Mouse (Mus musculus) layer of hippocampus, adult 8-10 months (tissue): ENCODE data around the gene Morc2a. TPM values are rescaled to one million over a fixed set of nuclear protein-coding genes. Genes with fewer than 3 reads are reported as not detected.

Source experiments
- DNase-seq, 2 experiments: peaks; one replicate each; pipeline ENCODE4 v3.0.0; 2022; ENCODE audit warnings: low spot score in 2 of 2
- total RNA-seq, 4 experiments: library from RNA; stranded (reverse); gene quantifications; 2 replicates each; pipeline ENCODE4 v1.2.4; 2022

Morc2a gene
- total RNA-seq, 4 experiments from 2014 or later, result 36.6 to 49.3 (median 44.3) TPM

DNA sequence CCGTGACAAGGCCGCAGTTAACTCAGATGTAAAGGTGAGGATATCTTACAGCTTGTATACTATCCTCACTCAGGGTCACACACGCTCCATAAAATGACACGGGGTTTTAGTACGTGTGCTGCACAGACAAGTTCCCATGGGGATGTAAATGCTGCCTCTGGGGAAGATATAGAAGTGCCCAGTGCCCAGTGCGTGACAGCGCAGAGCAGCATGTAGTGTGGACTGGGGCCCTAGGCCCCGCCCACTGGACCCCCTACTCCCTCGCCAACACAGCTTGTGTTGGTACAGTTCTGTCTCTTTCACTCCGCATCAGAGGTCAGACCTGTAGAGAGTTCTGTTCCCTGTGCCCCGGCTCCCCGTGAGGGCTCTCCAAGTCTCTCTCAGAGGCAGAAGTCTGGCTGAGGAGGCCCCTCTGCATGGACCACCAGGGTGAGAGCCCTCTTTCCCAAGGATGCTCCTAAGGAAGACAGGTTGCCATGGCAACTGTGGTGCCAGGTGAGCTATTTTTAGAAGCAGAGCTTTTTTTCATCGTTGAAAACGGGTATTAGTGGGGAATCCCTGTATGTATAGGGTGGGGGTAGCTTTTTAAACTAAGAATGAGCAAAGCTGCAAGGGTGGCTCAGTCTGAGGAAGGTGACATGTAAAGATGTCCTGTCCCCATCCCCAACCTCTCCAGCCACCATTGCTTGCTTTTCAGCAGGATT, 85.1 kb downstream of the Morc2a start:
- DNase-seq, result no peak

DNA sequence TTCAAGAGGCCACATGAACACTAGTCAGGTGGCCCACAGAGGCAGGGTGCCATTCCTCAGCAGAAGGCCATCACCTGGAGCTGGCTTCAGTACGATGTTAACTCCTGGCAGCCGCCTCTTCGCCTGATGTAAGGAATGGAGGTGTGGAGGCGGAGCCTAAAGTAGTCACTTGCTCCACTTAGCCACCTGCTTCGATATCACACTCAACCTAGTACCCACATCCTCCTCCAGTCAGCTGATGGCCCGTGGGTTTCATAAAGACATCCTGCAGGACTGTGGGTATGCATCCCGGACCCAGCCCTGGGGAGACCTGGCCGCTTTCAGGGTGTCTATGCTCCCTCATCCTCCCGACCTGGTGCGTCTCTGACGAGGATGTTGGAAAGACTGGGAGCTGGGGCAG, 86.7 kb downstream of the Morc2a start:
- no peak for DNase-seq

DNA sequence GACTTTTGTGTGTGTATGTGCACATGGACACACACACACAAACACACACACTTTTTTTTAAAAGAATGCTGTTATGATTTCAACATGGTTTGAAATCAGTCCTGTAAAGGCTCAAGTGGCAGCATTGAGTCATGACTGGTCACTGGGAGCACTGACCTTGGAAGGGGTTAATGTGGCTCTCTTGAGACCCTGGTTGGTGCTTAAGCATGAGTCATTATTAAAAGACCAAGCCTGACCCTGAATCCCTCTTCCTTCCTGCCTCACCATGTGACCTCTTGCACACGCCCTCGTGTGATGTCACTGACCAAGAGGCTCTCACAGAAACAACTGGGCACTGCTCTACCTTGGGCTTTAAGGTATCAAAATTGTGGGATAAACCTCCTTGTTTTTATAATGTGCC, 89.8 kb downstream of the Morc2a start:
- DNase-seq, result no peak

Other genes with a start within 250 kb of the Morc2a start
- gene Limk2, start 240.0 kb upstream of the Morc2a start, total RNA-seq, result 100 to 1,000 TPM in 3 of 4 experiments, 10 to 100 TPM in 1; 91.2 to 111 (median 105) TPM
- 10 to 100 TPM; 26.4 to 31.9 (median 30.0) TPM for gene Rnf185, start 196.8 kb upstream of the Morc2a start, total RNA-seq
- gene Pla2g3, start 160.9 kb upstream of the Morc2a start, total RNA-seq, result 1 to 10 TPM in 3 of 4 experiments, under 1 TPM in 1; 0.99 to 1.7 (median 1.5) TPM
- 10 to 100 TPM; 67.5 to 75.8 (median 73.6) TPM for gene Inpp5j, start 144.4 kb upstream of the Morc2a start, total RNA-seq
- 100 to 1,000 TPM; 161 to 198 (median 177) TPM for gene Selenom, start 134.5 kb upstream of the Morc2a start, total RNA-seq
- 10 to 100 TPM in 1 of 4 experiments, 1 to 10 TPM in 3; 6.4 to 12.1 (median 8.3) TPM for gene Smtn, start 108.6 kb upstream of the Morc2a start, total RNA-seq
- gene Osbp2, start 214.7 kb downstream of the Morc2a start, total RNA-seq, result 10 to 100 TPM; 63.6 to 77.0 (median 69.9) TPM
- 1 to 10 TPM in 2 of 4 experiments, under 1 TPM in 2; 0.52 to 1.0 (median 0.83) TPM for gene 4921536K21Rik, start 245.9 kb downstream of the Morc2a start, total RNA-seq
- 10 to 100 TPM; 19.1 to 26.7 (median 22.9) TPM for gene Dusp18, start 246.0 kb downstream of the Morc2a start, total RNA-seq